Mouse (Mus musculus) adipocyte (in vitro differentiated cells): ENCODE measurements at regions not wholly inside any gene's neighbourhood (a gene's known extent, or its start where the extent isn't known, plus 50 kb on each side); places are given as distances from the start of the nearest gene placed in this dataset.
A peak's percentile ranks its signal among the peaks of the same experiment; 100 is the strongest.

Source experiments
- DNase-seq: peaks from one replicate; pipeline ENCODE4 v3.0.0-alpha.2; 2016; ENCODE audit warnings: low spot score

DNA sequence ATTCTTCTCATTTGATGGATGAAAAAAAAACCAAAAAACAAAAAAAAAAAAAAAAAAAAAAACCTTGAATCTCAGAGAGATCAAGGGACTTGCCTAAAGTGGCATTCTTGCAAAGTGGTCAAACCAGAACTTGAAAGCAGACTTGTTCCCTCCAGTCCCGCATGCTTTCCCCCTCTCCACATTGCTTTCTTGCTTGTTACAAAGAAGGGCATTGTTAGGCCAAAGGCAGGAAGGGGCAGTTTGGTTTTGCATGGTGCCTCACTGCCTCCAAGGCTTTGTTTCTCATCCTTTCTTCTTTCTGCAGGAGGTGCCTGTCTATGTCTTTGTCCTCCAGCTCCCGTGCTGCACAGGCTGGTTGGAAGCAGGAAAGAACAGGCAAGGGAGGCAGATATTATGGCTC lies 356.2 kb upstream of the Tenm4 start:
- no peak for DNase-seq

GRCm38 (mm10) chr7:95823539-95823938 lies 347.5 kb upstream of the Tenm4 start:
- DNase-seq: no peak

DNA sequence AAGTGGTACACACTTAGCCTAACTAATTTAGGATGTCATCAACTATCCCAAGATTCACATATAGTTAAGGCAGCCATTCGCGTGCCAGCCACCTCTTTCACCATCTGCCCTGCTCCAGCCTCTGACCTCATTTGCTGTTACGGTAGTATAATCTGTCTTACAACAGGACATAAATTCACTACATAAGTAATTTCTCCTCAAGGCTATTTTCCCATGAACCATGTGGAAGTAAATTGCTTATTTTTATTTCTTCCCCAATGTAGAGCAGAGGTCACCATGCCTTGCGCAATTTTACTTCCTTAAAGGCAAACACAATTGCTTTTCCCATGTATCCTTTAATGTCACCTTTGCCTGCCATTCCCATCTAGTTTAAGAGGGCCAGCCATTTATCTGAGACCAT lies 341.2 kb upstream of the Tenm4 start:
- peak; percentile 22 for DNase-seq

DNA sequence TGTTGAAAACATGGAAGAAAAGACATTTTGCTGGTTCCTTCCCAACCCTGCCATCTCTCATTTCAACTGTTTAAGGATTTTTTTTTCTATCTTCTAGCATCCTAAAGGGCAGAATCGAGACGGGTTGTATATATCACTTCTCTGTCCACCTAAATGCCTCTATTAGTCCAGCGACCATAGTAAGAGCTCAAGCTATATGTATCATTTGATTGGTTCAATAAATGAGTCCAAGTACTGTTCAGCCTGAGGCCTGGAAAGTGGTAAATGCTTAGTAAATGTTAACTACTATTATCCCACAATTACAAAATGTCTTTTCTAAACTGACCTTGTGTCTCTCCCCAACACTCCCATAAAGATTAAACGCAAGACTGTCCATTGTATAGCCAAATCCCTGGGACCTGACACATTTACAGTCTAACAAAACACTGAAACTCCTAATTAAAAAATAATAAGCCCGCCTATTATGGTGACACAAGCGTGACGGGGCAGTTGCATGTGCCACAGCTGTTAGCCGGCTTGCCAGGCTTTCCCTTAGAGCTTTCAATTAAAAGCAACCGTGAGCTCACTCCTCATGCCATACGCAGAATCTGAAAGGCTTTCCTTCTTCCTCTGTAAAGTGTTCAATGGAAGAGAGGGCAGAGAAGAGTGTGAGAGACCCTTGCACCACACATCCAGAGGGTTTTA lies 336.7 kb upstream of the Tenm4 start:
- no peak for DNase-seq

DNA sequence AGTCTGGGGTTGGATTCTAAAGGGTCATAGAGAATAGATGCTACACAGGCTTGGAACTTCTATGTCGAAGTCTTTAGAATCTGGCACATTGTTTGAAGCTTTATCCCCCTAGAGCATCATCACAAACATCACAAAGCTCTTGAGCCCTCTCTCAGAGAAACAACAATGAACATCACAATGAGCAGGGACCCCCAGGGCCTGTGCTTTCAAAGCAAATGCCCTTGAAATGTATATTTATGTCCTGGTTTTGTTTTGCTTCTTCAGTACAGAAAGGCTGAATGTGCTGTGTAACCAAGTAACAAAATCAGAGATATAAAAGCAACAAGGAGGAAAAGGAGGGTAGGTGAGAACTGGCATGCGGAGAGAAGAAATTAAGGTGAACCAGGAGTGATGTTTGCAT lies 330.6 kb upstream of the Tenm4 start:
- DNase-seq: no peak

DNA sequence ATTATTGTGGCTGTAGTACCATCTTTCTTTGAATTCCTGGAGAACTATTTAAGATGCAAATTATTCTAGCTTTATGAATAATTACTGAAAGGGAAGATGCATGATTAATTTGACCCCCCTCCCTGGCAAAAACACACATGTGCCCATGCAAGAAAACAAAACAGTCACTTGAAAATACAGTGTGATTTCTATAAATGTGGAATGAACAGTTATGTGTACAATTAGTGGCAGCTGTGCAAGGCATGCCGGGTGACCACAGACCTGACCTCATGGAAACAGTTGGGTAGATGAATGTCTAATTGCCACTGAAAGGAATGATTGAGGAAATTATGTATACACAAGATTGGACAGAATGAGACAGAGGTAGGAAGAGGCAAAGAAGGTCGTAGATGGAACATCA lies 321.2 kb upstream of the Tenm4 start:
- DNase-seq: no peak

DNA sequence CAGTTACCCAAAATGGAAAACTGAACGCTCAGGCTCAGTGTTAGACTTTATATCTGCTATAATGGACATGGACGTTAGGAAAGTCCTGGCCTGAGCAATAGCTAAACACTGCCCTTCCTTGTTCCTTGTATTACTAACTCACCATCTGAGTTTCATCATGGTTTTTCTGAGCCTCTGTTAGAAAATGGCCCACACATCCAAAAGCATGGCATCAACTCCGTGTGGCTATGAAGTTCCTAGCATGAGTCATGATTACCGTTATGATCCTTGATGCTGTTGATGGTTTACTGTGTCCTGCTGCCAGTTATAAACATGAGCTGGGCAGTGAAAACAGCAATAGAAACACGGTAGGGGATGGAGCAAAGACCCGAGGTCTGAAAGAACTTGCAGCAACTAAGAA lies 318.4 kb upstream of the Tenm4 start:
- DNase-seq: no peak

- DNase-seq: peak; percentile 48
These were observed 317.7 kb upstream of the Tenm4 start for GRCm38 (mm10) chr7:95853225-95853812.

DNA sequence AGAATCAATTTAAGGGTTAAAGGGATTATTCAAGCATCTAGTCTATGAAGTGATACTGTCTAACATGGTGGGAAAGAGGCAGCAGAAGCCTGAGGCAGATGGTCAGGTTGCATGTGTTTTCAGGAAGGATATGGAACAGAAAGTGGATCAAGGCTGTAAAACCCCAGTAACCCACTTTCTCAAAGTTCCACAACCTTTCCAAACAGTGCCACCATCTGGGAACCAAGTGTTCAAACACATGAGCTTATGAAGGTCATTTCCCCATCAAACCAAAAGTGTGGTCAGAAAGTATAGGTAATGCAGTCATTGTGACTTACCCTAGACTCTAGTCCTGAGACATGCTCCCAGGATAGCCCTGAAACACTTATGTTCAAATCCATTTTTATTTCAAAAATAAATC lies 312.8 kb upstream of the Tenm4 start:
- no peak for DNase-seq

DNA sequence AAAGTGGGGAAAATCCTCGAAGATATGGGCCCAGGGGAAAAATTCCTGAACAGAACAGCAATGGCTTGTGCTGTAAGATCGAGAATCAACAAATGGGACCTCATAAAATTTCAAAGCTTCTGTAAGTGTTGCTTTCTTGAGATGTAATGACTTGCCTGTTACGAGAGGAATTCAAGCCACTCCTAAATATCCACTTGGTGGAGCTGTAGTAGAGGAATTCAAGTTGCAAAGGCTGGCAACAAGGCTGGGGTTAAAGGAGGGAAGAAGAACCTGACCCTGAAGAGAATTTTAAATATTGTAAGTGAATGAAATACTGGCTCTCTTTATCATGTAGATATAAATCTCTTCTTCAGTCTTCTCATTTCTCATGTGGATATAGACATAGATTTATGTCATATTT lies 306.8 kb upstream of the Tenm4 start:
- DNase-seq: peak; percentile 6

- DNase-seq: no peak
These were observed 305.8 kb upstream of the Tenm4 start for GRCm38 (mm10) chr7:95865270-95865669.

DNA sequence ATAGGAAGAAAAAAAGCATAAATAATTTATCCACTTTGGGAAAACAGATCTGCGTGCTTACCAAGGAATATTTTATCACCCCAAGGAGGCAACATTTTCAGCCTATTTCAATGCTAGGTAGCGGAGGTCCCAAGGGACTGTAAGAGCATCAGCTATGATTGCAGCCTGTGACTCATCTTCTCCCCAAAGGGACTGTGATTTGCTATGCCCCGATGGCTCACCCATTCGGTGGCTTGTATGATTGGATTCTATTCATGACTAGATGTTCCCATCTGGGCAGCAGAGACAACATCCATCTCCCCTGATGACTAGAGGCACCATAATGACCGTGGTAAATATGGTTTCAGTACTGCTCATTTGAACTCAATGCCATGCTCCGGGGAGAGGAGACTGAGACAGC lies 302.3 kb upstream of the Tenm4 start:
- DNase-seq: no peak

GRCm38 (mm10) chr7:95880576-95881267 lies 290.3 kb upstream of the Tenm4 start:
- DNase-seq: no peak

DNA sequence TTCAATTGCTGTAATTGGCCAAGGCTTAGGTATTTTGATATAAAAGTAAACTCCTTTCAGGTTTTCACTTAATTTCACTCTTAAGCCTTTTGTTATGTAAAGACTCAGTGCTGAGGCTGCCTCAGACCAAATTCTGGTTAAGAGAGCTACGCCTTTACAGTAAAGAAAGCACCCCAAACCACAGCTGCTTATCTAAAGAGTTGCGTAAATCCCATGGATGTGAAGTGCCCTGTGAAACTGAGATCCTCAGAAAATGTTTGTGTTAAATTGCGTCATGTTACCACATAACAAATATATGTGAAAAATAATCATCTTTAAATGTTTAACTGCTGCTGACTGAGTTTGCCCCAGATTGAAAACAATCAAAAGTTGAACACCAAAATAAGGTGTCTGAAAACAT lies 269.5 kb upstream of the Tenm4 start:
- DNase-seq: no peak

GRCm38 (mm10) chr7:95914406-95915080 lies 256.5 kb upstream of the Tenm4 start:
- DNase-seq: peak; percentile 39

GRCm38 (mm10) chr7:95919932-95920331 lies 251.1 kb upstream of the Tenm4 start:
- DNase-seq: no peak

- no peak for DNase-seq
These were observed 246.2 kb upstream of the Tenm4 start for GRCm38 (mm10) chr7:95924805-95925204.

- no peak for DNase-seq
These were observed 244.7 kb upstream of the Tenm4 start for GRCm38 (mm10) chr7:95926119-95927039.

DNA sequence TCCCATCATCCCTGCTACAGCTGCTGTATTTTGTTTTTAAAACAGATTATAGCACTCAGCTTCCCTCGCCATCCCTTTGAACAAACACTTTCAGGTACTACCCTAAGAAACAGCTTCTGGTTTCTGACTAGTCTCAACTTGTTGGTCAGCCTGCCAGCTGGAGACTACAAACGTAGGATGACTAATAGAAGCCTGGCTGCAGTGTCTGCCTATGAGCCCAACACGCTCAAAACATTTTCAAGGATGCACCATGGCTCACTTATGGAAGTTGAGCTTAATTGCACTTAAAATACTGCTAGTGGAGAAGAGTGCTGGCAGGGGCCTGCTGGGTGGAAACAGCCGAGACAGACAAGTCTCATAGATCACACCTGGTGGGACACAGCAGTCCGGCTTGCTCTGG lies 234.4 kb upstream of the Tenm4 start:
- no peak for DNase-seq

DNA sequence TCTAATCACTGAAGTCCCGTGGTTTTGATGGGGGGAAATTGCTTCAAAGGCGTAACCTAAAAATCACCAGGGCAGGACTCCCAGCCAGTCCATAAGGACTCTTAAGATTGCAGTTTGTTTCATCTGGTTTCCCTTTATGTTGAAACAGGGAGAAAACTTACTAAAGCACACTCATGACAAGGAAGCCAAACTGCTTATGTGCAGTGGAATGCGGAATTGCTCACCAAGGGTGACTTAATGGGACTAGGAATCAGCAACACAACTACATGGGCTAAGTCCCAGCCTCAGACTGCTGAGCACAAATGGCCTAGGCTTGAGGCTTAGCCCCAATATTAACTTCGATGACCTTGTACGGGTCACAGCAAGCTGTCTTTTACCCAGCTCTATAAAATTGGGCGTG lies 227.6 kb upstream of the Tenm4 start:
- no peak for DNase-seq

DNA sequence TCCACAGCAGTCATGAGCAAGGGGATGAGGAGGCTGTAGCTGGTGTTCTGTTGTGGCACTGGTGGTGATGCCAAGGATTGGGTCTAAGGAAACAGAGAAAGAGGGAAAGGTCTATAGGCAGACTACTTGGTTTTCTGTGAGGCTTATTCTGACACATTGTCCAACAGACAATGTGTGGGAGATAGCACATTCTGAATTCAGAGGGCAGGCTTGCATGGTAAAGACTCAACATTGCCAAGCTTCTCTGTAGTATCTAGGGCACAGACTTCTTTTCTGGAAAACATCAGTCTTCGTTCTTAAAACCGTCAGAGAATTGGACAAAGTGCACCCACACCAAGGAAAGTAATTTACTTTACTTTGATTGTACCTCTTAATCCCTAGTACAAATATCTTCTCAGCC lies 218.7 kb upstream of the Tenm4 start:
- DNase-seq: no peak

- DNase-seq: no peak
These were observed 216.5 kb upstream of the Tenm4 start for GRCm38 (mm10) chr7:95954511-95954910.
